Mouse (Mus musculus) gastrocnemius, postnatal 25 days (tissue): ENCODE data around the gene Cd3eap. TPM values are rescaled to one million over a fixed set of nuclear protein-coding genes. Genes with fewer than 3 reads are reported as not detected.

Experiments used
- DNase-seq: peaks from one replicate; pipeline ENCODE4 v3.0.0; 2022
- microRNA-seq, 2 experiments: library from miRNA; unstranded; fragments of <30 nt; microRNA quantifications; one replicate each; pipeline ENCODE4 v1.2.0; 2021; ENCODE audit warnings: borderline replicate concordance in 2 of 2
- total RNA-seq, 2 experiments: library from RNA; stranded (reverse); gene quantifications; 1 replicate in 1 of 2; 2 replicates in 1 of 2; pipeline ENCODE4 v1.2.3; 2021

Cd3eap gene
- total RNA-seq, 2 experiments from 2014 or later, result 8.5 to 10.1 TPM

GRCm38 (mm10) chr7:19307739-19308453 lies 51.4 kb downstream of the Cd3eap start:
- DNase-seq, result peak; percentile 75

DNA sequence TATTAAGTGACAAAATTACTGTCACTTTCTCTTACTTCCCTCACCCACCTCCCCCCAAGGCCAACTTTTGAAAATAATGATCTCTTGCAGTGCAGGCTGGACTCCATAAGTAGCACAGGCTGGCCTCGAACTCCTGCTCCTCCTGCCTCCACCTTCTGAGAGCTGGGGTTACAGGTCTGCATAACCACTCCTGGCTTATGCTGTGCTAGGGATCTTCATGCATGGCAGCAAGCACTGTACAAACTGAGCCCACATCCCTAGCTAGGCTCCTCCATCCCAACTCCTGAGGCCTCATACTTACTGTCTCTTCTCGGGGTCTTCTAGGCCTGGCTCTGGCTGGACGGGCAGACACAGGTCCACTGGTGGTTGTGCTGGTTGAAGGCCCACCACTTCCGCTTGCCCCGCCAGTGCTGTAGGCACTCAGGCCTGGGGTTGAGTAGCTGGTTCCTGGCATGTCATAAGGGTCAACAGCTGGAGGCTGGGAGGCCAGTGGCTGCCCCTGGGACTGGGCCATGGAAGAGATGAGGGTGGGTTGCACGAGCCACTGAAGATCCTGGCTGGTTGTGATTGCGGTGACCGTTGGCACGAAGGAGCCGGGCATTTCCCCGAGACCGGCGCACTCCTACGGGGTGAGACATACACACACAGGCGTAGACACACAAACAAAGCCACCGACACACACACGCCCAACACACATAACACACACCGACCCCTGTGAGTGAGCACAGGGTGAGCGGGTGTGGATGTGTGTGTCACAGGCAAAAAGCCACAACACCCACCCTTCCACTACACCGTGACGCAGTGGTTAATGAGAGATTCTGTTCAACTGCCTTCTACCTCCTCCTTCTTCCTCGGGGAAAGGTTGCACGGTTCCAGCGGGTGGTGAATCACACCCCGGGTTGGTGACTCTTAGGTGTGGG lies 52.2 kb downstream of the Cd3eap start:
- no peak for DNase-seq

Small RNA genes lying within 50 kb of the gene (microRNA-seq; reads per million reads assigned to microRNA genes)
- gene Mir343, result 0 reads per million in 2 experiments

Other genes starting within 250 kb of the Cd3eap start
- not detected for gene Gm4969, start 241.1 kb downstream of the Cd3eap start, total RNA-seq
- gene Fbxo46, start 239.6 kb downstream of the Cd3eap start, total RNA-seq, result 1 to 10 TPM; 2.9 TPM
- 1 to 10 TPM; 2.3 to 2.5 TPM for gene Qpctl, start 210.2 kb downstream of the Cd3eap start, total RNA-seq
- gene Snrpd2, start 209.8 kb downstream of the Cd3eap start, total RNA-seq, result 10 to 100 TPM; 48.2 to 50.0 TPM
- gene Gipr, start 193.4 kb downstream of the Cd3eap start, total RNA-seq, result not detected
- gene Eml2, start 183.1 kb downstream of the Cd3eap start, total RNA-seq, result 1 to 10 TPM; 8.4 to 9.4 TPM
- gene Gpr4, start 146.9 kb downstream of the Cd3eap start, total RNA-seq, result 1 to 10 TPM; 1.7 to 2.4 TPM
- gene Opa3, start 131.1 kb downstream of the Cd3eap start, total RNA-seq, result 10 to 100 TPM; 39.4 to 41.3 TPM
- gene Vasp, start 87.7 kb downstream of the Cd3eap start, total RNA-seq, result 10 to 100 TPM; 16.3 to 18.0 TPM
- gene Ppm1n, start 79.4 kb downstream of the Cd3eap start, total RNA-seq, result not detected
- gene Rtn2, start 76.9 kb downstream of the Cd3eap start, total RNA-seq, result 100 to 1,000 TPM; 943 to 950 TPM
- gene Fosb, start 49.4 kb downstream of the Cd3eap start, total RNA-seq, result under 1 TPM; 0.43 to 0.64 TPM
- 10 to 100 TPM; 21.5 to 25.4 TPM for gene Ercc1, start 14.7 kb downstream of the Cd3eap start, total RNA-seq
- 1 to 10 TPM; 2.6 TPM for gene Ppp1r13l, start 266 bp upstream of the Cd3eap start, total RNA-seq
- gene Ercc2, start 22.5 kb upstream of the Cd3eap start, total RNA-seq, result 1 to 10 TPM; 7.8 to 8.8 TPM
- under 1 TPM in 1 of 2 experiments, not detected in 1; 0.43 TPM for gene Klc3, start 44.6 kb upstream of the Cd3eap start, total RNA-seq
- over 10,000 TPM; 37,777 to 44,473 TPM for gene Ckm, start 45.3 kb upstream of the Cd3eap start, total RNA-seq
- 10 to 100 TPM; 13.2 to 13.8 TPM for gene Mark4, start 99.3 kb upstream of the Cd3eap start, total RNA-seq
- gene Exoc3l2, start 103.8 kb upstream of the Cd3eap start, total RNA-seq, result under 1 TPM; 0.56 to 0.67 TPM
- 1 to 10 TPM; 1.7 to 1.9 TPM for gene Bloc1s3, start 148.9 kb upstream of the Cd3eap start, total RNA-seq
- gene Trappc6a, start 148.9 kb upstream of the Cd3eap start, total RNA-seq, result 10 to 100 TPM in 1 of 2 experiments, 1 to 10 TPM in 1; 8.8 to 10.6 TPM
- gene Nkpd1, start 158.4 kb upstream of the Cd3eap start, total RNA-seq, result not detected
- 10 to 100 TPM; 34.5 to 38.6 TPM for gene Ppp1r37, start 203.6 kb upstream of the Cd3eap start, total RNA-seq
- gene Zfp296, start 217.8 kb upstream of the Cd3eap start, total RNA-seq, result under 1 TPM; 0.28 to 0.40 TPM
- 10 to 100 TPM; 58.1 to 58.5 TPM for gene Gemin7, start 218.1 kb upstream of the Cd3eap start, total RNA-seq
- gene Clasrp, start 245.0 kb upstream of the Cd3eap start, total RNA-seq, result 10 to 100 TPM; 11.2 to 12.4 TPM